Mouse (Mus musculus) common myeloid progenitor, adult 5-6 weeks (primary cell): ENCODE data around the gene Rexo2. TPM values are rescaled to one million over a fixed set of nuclear protein-coding genes. Genes with fewer than 3 reads are reported as not detected.

Source experiments
- ATAC-seq: replicated peaks from 2 replicates; pipeline ENCODE4 v1.8.0; 2016; ENCODE audit warnings: low read depth, mild to moderate bottlenecking, moderate TSS enrichment, inconsistent platforms; ENCODE audit not compliant: poor library complexity, severe bottlenecking
- total RNA-seq: library from RNA; stranded (forward); fragments of 200-1000, 187-1606 nt; gene quantifications from 2 replicates; pipeline ENCODE4 v1.2.3, GENCODE M21; 2017

Gene Rexo2
- total RNA-seq, 1 experiment from 2014 or later = 164 TPM

DNA sequence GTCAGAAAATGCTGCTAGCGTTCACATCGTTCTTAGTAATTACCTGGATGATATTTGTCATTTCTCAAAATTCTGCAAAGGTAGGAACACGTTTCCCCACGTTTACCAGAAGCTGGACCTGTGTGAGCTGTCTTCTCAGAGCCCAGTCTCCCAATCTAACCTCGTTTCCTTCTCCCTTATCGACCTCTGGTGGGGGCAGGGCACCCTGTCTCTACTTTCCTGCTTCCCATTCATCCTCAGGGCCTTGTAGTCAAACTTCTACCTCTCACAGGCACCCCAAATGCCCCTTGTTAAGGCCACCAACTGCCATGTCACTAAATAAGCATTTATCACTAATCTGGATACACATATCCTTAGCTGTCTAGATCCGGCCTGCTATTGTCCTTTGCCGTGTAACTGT is 61.6 kb downstream of the Rexo2 start:
- ATAC-seq = no peak

Other genes with a start within 250 kb of the Rexo2 start
- gene Nxpe2, start 127.2 kb downstream of the Rexo2 start, total RNA-seq = 55.6 and 56.2 TPM in 2 replicates
- gene Rbm7, start 14.7 kb upstream of the Rexo2 start, total RNA-seq = 84.4 and 91.8 TPM in 2 replicates
- 6.5 and 14.3 TPM in 2 replicates for gene Gm5617, start 14.8 kb upstream of the Rexo2 start, total RNA-seq
- not detected in 2 replicates for gene Nnmt, start 124.5 kb upstream of the Rexo2 start, total RNA-seq